Mouse (Mus musculus): ENCODE measurements around the gene Tnn.

Gene Tnn

GRCm38 (mm10) chr1:160044237-160045021 is 109.0 kb downstream of the Tnn start, which contains the start of gene 4930523C07Rik:
TSS of gene 4930523C07Rik (plus strand) at chr1:160044382.
- no peak for DNase-seq (ENCODE audit: low read depth, low spot score)

GRCm38 (mm10) chr1:160043271-160043975 is 110.0 kb downstream of the Tnn start:
- DNase-seq (ENCODE audit: low read depth, low spot score): no peak

DNA sequence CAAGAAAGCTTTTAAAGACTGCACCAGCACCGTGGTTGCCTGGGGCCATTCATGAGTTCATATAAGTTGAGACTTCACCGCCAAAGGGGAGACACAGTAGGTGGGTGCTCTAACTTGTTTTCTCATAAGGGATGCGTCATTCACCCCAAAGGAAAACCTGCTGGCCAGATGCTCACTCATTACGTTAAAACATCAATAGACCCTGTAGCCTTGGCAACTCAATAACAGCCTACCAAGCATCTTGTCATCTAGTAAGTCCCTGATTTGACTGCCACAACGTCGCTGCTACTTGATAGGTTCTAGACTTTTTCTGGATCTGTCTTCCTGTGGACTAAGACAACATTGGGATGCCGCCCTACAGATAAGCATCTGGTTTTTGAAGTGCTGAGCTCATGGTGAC is 111.0 kb downstream of the Tnn start:
- DNase-seq (ENCODE audit: low read depth, low spot score): no peak

DNA sequence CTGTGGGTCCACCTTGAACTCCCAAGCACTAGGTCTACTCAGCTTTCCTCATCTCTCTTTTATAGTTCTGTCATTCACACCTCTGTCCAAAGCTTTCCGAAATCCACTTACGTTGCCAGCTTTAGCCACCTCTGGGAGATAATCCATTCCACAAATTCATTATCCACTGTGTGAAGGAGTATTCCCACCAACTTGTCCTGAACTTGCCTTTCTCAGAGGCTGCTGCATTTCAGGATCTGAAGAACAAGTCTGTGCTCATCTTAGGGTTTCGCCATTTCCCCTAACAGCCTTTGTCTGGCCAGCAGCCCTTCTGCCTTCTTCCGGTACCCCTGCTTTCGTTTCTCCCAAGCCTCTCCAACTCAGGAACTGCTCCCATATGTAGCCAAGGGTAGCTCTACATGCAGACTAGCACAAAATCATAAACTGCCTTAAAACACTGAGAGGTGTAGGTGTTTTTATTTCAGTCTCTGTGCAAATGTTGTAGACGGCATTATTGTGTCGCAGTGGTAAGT is 112.1 kb downstream of the Tnn start:
- DNase-seq (ENCODE audit: low read depth, low spot score): no peak

DNA sequence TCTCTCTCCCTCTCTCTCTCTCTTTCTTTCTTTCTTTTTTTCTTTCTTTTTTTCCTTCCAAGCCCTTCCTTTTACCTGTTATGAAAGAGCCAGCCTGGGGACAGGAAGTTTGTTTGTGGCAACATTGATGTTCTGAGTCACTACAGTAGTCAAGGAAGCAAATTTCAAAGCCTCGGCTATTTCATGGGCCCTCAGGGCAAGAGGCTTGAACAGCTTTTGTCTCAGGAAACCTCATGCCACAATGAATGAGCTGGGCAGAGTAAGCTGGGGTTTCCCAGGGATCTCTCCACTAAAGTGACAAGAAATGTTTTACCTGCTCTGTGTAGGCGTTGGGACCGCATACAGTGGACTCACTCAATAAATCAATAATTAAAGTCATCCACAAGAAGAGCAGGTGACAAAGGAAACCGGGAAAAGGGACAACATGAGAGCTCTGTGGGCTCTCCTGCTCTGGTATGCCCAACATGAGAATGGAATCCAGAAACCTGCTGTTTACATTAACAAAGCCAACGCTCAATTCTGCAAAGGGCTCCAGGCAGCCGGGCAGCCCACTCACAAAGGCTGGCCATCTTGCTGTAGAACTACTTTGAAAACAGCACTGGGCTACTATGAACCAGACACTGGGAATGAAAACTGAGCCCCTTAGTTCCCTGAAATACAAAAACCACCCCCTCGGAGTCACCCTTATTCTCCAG is 113.3 kb downstream of the Tnn start:
- DNase-seq (ENCODE audit: low read depth, low spot score): no peak

DNA sequence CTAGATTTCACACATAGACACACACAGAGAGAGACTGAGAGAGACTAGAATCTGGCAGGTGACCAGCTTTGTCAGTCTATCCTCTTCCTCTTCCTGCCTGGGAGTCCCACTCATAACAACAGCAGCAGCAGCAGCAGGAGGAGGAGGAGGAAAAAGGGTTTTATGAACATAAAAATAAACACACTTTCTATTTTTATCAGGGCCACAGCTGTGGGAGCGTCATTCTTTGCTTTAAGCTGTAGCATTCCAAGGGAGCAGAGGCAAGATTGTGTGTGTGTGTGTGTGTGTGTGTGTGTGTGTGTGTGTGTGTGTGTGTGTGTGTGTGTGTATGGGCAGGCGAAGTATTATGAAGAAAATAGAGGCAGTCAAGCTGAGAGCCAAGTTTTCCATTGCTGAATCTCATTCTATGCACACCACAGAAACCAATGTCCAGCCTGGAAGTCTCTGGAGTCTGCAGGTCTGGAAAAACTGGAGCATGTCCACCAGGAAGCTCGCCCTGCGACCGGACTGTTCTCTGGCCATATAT is 116.3 kb downstream of the Tnn start:
- no peak for DNase-seq (ENCODE audit: low read depth, low spot score)

DNA sequence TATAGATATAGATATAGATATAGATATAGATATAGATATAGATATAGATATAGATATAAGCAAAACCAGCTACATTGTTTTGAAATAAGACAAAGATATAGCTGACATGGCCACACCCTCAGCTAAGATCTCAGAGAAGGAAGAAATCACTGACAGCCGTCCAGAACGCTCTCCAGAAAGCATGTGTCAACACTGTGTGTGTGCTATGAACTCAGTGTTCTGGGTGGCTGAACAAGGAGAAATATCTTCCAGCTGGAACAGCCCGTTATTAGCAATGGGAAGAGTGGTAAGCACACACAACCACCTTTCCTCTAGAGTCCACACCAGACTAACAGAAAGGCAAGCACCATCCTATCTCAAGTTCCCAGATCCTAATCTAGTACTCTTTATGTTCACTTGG is 117.8 kb downstream of the Tnn start:
- DNase-seq (ENCODE audit: low read depth, low spot score): no peak

All from retina, postnatal 7 days (tissue).